Mouse (Mus musculus) thymus, postnatal 4 days (tissue): ENCODE data around the gene Ppox.

Source experiments
- DNase-seq: peaks from one replicate; pipeline ENCODE4 v3.0.0; 2021

The Ppox gene

DNA sequence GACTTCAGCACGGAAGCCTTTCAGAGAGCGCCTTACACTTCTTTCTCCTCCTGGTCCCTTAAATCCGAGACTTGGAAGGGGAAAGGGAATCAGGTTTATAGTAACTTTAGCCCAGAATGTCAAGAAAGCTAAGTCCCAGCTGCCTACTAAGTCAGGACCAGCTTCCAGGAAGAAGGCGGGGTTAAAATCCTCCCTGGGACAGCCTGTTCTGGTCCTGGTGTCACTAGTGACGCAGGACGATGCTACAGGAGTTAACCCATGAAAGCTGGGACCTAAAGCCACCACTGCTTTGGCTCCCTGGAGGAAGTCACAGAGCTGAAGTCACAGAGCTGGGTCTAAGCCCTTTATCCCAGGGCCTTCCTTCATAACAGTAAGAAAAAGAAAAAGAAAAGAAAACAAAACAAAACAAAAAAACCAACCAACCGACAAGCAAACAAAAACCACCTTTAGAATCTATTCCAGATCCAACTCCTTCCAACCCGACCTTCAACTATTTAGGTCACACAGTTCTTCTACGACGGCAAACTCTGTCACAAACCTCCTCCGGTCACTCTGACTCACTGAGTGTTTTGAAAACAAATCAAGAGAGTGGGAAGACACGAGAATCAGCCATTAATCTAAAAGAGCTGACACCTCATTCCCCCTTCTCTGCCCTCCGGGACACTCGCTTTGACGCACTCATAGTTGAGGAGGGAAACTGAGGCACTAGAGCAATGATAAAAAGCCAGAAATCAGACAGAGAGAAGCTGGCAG is 40.8 kb downstream of the Ppox start:
- no peak for DNase-seq

DNA sequence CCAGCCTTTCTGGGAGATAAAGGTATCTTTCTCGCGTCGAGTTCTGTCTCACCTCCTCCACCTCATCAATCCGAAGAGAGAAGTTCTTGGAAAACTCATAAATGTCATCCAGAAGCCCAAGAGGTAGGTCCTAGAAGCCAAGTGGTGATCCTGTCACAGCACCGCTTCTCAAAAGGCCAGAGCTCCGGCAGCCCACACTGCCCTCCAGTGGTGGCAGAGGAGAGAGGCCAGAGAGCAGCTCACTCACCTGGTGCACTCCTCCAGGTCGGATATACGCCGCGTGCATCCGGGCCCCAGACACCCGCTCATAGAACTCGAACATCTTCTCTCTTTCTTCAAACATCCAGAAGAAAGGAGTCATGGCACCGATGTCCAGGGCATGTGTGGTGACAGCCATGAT is 42.5 kb downstream of the Ppox start:
- DNase-seq = peak; percentile 76

DNA sequence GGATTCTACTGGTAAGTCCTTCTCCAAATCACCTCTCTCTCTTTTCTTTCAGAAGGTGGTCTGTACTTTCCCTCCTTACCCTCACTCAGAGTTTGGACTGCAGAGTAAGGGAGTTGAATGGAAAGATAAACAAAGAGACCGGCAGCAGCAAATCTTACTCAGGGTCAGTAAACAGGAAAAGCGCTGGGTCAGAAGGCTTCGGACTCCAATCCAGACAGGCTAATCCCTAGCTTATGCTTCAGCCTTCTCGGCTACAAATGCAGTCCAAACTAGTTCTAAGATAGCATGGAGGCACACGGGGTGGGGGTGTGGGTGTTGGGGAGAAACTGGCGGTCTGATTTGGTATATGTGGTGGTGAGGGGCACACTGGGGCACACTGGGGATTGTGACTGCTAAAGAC is 43.5 kb downstream of the Ppox start:
- no peak for DNase-seq

DNA sequence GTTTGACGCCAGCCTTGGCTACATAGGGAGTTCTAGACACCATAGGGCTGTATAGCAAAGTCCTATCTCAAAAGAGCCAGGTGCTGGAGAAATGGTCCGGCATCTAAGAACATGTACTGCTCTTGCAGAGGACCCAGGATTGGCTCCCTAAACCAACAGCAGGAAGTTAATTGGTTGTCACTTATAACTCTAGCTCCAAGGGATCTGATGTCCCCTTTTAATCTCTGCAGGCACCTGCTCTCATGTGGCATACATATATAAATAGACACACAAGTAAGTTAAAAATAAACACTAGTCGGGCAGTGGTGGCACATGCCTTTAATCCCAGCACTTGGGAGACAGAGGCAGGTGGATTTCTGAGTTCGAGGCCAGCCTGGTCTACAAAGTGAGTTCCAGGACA is 45.2 kb downstream of the Ppox start:
- DNase-seq = no peak

DNA sequence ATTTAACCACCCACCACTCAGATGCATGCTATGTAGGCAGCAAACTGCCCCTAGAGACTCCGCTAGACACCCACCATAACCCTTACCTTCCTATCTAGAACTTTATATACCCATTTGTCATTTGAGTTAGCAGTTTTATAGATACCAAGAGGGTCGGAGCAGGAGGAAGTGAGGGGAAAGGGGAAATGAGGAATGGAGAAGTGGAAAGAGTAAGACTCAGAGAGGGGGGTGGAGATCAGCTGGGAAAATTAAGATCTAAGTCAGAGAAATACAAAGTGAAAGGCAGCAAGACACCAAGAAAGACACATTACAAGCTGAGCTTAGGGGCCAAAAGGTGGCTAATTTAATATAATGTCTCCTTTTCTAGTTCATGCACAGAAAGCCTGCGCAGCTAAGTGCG is 46.4 kb downstream of the Ppox start:
- no peak for DNase-seq

DNA sequence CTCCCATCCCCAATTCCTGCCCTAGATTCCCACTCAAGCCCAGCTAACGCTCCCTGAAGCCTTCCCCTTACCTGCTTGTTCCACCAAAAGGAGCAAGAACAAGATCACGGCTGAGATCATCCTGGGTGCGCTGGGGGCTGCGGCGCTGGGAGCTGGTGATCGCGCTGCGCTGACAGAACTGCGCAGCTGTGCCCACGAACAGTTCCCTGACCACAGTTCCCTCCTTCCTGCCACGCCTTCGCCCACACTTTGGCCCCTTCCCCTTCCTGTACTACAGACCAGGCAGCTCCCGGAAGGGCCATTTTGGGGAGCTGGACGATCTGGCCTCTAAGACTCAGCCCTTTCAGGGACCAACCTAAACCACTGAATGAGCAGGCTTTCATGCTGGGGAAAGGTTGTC is 46.9 kb downstream of the Ppox start, which contains the start of gene Fcer1g:
Gene Fcer1g (minus strand): TSS at position 240 of the 400 bp plus-strand sequence.
- peak; percentile 23 for DNase-seq

DNA sequence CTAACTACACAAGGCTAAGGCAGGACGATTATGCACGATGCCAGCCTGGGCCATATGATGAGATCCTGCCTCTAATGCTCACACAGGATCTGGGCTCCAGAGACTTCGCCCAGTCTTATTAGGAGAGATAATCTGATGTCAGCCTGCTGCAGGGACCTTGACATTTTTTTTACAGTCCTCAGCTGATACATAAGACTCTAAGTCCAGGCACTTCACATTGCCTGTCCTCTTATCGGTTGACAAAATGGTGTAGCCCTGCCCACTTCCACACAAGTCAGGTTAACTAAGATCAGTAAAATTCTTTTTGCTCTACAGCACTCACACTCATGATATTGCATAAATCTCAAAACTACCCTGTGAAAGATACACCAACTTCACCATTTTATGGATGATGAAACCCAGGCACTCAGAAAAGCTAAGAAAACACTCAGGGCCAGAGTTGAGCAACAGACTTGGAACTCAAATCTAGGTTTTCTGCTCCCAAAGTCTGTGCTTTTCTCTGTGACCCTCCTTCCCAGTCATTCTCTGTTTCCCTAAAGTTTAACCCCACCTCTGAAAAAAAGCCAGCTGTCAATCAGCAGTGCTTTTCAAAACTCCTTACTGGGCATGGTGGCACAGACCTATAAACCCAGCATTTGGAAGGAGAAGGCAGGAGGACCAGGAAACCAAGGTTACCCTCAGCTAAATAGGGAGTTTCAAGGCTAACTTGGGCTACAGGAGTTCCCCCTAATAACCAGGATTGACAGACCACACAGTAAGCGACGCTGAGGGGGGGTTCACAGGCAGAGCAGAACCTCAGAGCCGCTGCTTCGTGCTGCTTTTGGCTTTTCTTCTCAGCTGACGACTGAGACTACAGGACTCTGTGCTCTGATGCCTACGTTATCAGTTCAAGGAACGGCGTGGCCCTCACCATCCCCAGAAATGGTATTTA is 47.9 kb downstream of the Ppox start:
- DNase-seq = no peak

DNA sequence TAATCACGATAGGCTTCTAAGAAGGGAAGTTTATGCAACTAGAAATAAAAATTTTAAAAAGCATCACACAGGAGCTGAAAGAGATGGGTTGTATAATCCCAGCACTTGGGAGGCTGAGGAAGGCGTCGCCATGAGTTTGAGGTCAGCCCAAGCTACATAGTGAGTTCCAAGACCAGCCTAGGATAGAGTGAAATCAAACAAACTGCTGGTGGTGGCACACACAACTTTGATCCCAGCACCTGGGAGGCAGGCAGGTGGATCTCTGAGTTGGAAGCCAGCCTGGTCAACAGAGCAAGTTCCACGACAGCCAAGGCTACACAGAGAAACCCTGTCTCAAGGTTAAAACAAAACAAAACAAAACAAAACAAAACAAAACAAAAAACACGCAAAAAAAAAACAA is 48.6 kb downstream of the Ppox start:
- no peak for DNase-seq

DNA sequence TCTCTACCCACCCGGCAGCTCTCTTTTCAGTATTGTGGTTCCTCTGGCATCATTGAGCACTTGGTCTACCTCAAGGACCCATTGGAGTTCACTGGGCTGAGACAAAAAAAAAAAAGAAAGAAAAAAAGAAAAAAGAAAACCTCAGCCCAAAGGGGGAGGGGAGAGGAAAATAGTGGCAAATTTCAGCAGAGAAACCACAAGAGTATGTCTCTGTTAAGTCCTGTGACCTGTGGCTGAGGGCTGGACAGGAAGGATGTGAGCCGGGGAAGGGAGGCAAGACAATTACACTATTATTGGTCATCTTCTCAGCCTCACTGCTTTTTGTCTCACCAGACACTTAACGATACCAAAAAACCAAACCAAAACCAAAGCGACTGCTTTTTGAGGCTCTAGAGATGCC is 49.1 kb downstream of the Ppox start:
- no peak for DNase-seq

DNA sequence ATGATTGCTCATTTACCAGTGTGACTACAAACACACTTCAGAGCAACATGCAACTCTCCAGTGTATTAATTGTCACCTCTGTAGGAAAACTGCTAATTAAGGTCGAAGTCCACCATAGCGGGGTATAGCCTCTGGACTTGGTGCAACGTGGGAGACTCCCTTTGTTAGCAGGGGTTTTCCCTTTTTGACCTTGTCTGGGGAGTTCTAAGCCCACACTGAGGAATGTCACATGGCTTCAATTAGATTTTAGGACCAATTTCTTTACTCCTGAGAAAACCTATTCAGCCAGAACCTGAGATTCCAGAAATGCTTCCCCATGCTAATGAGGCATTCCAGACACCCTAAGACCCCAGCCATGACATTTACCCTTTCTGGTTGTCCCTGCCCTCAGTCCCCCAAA is 50.8 kb downstream of the Ppox start:
- no peak for DNase-seq

DNA sequence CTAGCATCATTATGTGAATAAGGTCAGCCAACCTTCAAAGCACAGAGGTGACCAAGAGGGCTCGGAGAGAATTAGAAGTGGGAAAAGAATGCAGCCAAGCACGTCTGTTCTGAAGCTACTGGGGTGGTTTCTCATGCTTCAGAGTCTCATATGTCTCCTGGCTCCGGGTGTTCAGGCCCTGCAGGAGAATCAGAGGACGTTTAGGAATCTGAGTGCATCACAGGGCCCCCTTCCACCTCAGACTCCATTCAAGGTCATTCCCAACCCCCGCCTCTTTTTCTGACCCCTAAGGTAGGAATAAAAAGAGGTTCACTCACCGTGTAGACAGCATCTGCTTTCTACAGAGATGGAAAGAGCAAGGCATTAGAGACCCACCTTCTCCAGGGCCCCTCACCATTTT is 51.2 kb downstream of the Ppox start:
- no peak for DNase-seq

DNA sequence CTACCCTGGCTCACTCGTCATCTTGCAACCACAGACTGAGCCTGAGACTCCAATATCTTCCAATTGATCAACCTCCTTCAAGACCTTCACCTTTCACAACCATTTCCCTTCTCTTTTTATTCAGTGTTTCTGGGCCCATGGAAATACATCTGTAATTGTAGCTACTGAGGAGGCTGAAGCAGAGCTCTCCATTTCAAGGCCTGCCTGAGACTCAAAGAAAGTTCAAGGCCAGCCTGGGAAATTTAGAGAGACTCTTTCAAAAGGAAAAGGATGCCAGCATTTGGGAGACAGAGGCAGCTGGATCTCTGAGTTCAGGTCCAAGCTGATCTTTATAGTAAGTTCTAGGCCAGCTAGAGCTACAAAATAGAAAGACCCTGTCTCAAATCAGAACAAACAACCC is 53.1 kb downstream of the Ppox start:
- DNase-seq = no peak

DNA sequence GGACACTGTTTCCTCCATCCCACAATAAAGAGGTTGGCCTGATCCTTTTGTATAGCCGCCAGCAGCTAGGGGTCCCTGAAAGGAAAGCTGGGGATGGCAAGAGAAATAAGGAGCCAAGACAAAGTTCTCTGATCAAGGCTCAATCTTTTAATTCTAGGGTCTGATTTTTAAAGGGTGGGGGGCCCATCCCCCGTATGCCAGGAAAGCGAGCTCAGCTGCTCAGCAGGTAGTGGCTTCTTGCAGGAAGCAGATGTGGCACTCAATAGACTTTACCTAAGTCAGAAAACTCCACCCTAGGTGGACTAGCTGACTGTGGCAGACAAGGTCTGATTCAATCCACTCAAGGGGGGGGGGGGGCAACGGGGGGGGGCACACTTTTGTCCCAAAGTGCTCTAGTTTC is 54.2 kb downstream of the Ppox start:
- no peak for DNase-seq
